Mouse (Mus musculus): ENCODE measurements around the gene Gm29106. TPM values are rescaled to one million over a fixed set of nuclear protein-coding genes. Genes with fewer than 3 reads are reported as not detected.
"Not testable (repeated sequence)": the region's sequence is repeated elsewhere in the genome, so short reads cannot be mapped to it uniquely, and the experiment has no call there.

The Gm29106 gene
- polyA plus RNA-seq (2014; fragmentation: Nextera tagmentation; extraction: Ambion mirVana): 0.16 and 0.27 TPM in 2 replicates

- H3K9ac ChIP-seq (ENCODE audit: low read length); H3K9me3 ChIP-seq (ENCODE audit: control insufficient read depth, low read length); H3K27me3 ChIP-seq (ENCODE audit: control insufficient read depth, insufficient read depth, low read length); H3K4me1 ChIP-seq (ENCODE audit: control insufficient read depth, insufficient read depth, low read length); H3K27ac ChIP-seq (replicated peaks; ENCODE audit: low read depth, low read length); DNase-seq (ENCODE audit: low spot score); H3K36me3 ChIP-seq (ENCODE audit: control insufficient read depth, insufficient read depth, low read length); H3K4me2 ChIP-seq (ENCODE audit: low read depth, severe bottlenecking); H3K4me3 ChIP-seq (ENCODE audit: low read depth, low read length); ATAC-seq (ENCODE audit: insufficient number of reproducible peaks, low FRiP score, low TSS enrichment, low read depth): not testable (repeated sequence)
- WGBS: 72% methylated on average over 2 of the region's 2 CpGs
Measured at GRCm38 (mm10) chr1:118176242-118176641, at the start of gene Gm29106. Gene Gm29106, plus strand, starts transcription at chr1:118176542.

- H3K9ac ChIP-seq (ENCODE audit: low read length): no peak overlapping the region
- DNase-seq (ENCODE audit: low spot score): no peak
Measured at GRCm38 (mm10) chr1:118228540-118228939, 52.2 kb downstream of the Gm29106 start.

DNA sequence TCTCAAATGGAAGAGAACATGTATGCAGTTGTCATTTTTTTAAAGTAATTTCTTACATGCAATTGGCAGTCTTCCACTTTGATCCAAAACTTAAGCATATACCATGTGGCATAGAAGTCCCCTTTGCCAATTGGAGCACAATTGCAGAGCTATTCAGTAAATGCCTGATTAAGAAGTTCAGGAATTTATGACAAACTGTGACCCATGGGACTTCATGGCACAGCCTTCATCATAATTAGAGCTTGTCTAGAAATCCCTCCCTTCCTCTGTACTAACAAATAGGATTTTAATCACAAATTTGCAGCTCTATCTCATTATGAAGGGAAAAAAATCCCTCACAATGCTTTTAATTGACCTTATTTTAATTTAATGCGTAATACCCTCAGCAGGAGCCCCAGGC is 59.7 kb downstream of the Gm29106 start:
- DNase-seq (ENCODE audit: low spot score) (no peak), ATAC-seq (ENCODE audit: insufficient number of reproducible peaks, low FRiP score, low TSS enrichment, low read depth) (no peak)
- H3K27me3 ChIP-seq (ENCODE audit: control insufficient read depth, insufficient read depth, low read length): no peaks in the 10 kb centered on the region
- WGBS: 78% methylated on average over 1 of the region's 1 CpGs
- H3K9ac ChIP-seq (ENCODE audit: low read length): no peak overlapping the region
- H3K4me1 ChIP-seq (ENCODE audit: control insufficient read depth, insufficient read depth, low read length): no peaks in the 10 kb centered on the region
- no peak overlapping the region for H3K27ac ChIP-seq (replicated peaks; ENCODE audit: low read depth, low read length)
- H3K36me3 ChIP-seq (ENCODE audit: control insufficient read depth, insufficient read depth, low read length): no peaks in the 10 kb centered on the region
- no peak overlapping the region for H3K4me2 ChIP-seq (ENCODE audit: low read depth, severe bottlenecking)
- no peaks in the 10 kb centered on the region for H3K9me3 ChIP-seq (ENCODE audit: control insufficient read depth, low read length)
- no peak overlapping the region for H3K4me3 ChIP-seq (ENCODE audit: low read depth, low read length)

More at GRCm38 (mm10) chr1:118228540-118228939, 52.2 kb downstream of the Gm29106 start:
- H3K27me3 ChIP-seq (ENCODE audit: control insufficient read depth, insufficient read depth, low read length): no peaks in the 10 kb centered on the region
- WGBS: 68% methylated on average over 1 of the region's 1 CpGs
- no peak overlapping the region for H3K27ac ChIP-seq (replicated peaks; ENCODE audit: low read depth, low read length)
- no peaks in the 10 kb centered on the region for H3K4me1 ChIP-seq (ENCODE audit: control insufficient read depth, insufficient read depth, low read length)
- no peak overlapping the region for H3K4me2 ChIP-seq (ENCODE audit: low read depth, severe bottlenecking)
- H3K4me3 ChIP-seq (ENCODE audit: low read depth, low read length): no peak overlapping the region
- no peaks in the 10 kb centered on the region for H3K36me3 ChIP-seq (ENCODE audit: control insufficient read depth, insufficient read depth, low read length)
- H3K9me3 ChIP-seq (ENCODE audit: control insufficient read depth, low read length): no peaks in the 10 kb centered on the region
- no peak for ATAC-seq (ENCODE audit: insufficient number of reproducible peaks, low FRiP score, low TSS enrichment, low read depth)

Other genes starting within 250 kb of the Gm29106 start
- gene Gm28168, start 248.5 kb upstream of the Gm29106 start, polyA plus RNA-seq (2014; fragmentation: Nextera tagmentation; extraction: Ambion mirVana): not detected in 2 replicates
- gene Gm7145, start 210.6 kb upstream of the Gm29106 start, polyA plus RNA-seq (2014; fragmentation: Nextera tagmentation; extraction: Ambion mirVana): not detected in 2 replicates
- gene Tsn, start 135.2 kb downstream of the Gm29106 start, polyA plus RNA-seq (2014; fragmentation: Nextera tagmentation; extraction: Ambion mirVana): 380 and 400 TPM in 2 replicates
- gene Nifk, start 145.3 kb downstream of the Gm29106 start, polyA plus RNA-seq (2014; fragmentation: Nextera tagmentation; extraction: Ambion mirVana): 101 and 118 TPM in 2 replicates
- gene Clasp1, start 212.5 kb downstream of the Gm29106 start, polyA plus RNA-seq (2014; fragmentation: Nextera tagmentation; extraction: Ambion mirVana): 68.8 and 79.6 TPM in 2 replicates

Data from limb, embryonic 11.5 days (tissue).